Mouse (Mus musculus) forebrain, postnatal 0 days (tissue): Measurements from ENCODE around the gene Cspg5. TPM values are rescaled to one million over a fixed set of nuclear protein-coding genes. Genes with fewer than 3 reads are reported as not detected.

Experiments used
- ATAC-seq: fragments of 200-750 bp; cut with Nextera tagmentation; 2 replicates; pipeline ENCODE4 v1.8.0; 2017; ENCODE audit warnings: mild to moderate bottlenecking, moderate library complexity
- DNase-seq: peaks from one replicate; pipeline ENCODE4 v3.0.0-alpha.2; 2015
- H3K27ac ChIP-seq: fragments of 300-500 bp; sonication (generic); 2 replicates; pipeline ENCODE4 v1.5.1; 2014; ENCODE audit warnings: low read depth, mild to moderate bottlenecking, antibody characterized with exemption, low read length, moderate library complexity, mixed read lengths
- H3K27me3 ChIP-seq: fragments of 300-500 bp; sonication (generic); 2 replicates; pipeline ENCODE4 v1.6.1; 2014; ENCODE audit warnings: mild to moderate bottlenecking, low read length, mixed read lengths; ENCODE audit not compliant: insufficient read depth
- H3K36me3 ChIP-seq: fragments of 300-500 bp; sonication (generic); 2 replicates; pipeline ENCODE4 v1.6.1; 2014; ENCODE audit warnings: mild to moderate bottlenecking, moderate library complexity; ENCODE audit not compliant: insufficient read depth
- H3K4me1 ChIP-seq: fragments of 300-500 bp; sonication (generic); 2 replicates; pipeline ENCODE4 v1.6.1; 2014; ENCODE audit warnings: antibody characterized with exemption; ENCODE audit not compliant: insufficient read depth
- H3K4me2 ChIP-seq: fragments of 300-500 bp; sonication (generic); 2 replicates; pipeline ENCODE4 v1.6.1; 2014; ENCODE audit warnings: low read depth, mild to moderate bottlenecking, moderate library complexity
- H3K4me3 ChIP-seq: fragments of 300-500 bp; sonication (generic); 2 replicates; pipeline ENCODE4 v1.5.1; 2014; ENCODE audit warnings: low read depth, low read length, mixed read lengths
- H3K9ac ChIP-seq: fragments of 300-500 bp; sonication (generic); 2 replicates; pipeline ENCODE4 v1.6.1; 2014; ENCODE audit warnings: mild to moderate bottlenecking
- H3K9me3 ChIP-seq: fragments of 300-500 bp; sonication (generic); 2 replicates; pipeline ENCODE4 v1.6.1; 2016; ENCODE audit warnings: low read length
- CTCF ChIP-seq: sonication (generic); IDR thresholded peaks from 2 replicates; pipeline ENCODE4 v1.5.1; 2016; ENCODE audit warnings: antibody characterized with exemption, control low read depth, low read depth
- WGBS: fragments of 180-500 bp; shearing (Covaris S2); extraction: QIAGEN DNeasy Blood & Tissue Kit; methylation state at CpG from one replicate; pipeline ENCODE4 v1.1.7; 2014; 5-methylcytosine and 5-hydroxymethylcytosine counted together
- polyA plus RNA-seq: library from polyadenylated mRNA; unstranded; fragments of >200 nt; fragmentation: Nextera tagmentation; extraction: Ambion mirVana; gene quantifications from 2 replicates; pipeline ENCODE4 v1.2.1, GENCODE M21; 2015
- total RNA-seq: library from RNA; depleted of rRNA; stranded (reverse); fragments of >200 nt; gene quantifications from 2 replicates; pipeline ENCODE4 v1.2.3, GENCODE M21; 2014

Gene Cspg5
- total and polyA plus RNA-seq, 2 experiments from 2014 or later, result 280 to 365 TPM

DNA sequence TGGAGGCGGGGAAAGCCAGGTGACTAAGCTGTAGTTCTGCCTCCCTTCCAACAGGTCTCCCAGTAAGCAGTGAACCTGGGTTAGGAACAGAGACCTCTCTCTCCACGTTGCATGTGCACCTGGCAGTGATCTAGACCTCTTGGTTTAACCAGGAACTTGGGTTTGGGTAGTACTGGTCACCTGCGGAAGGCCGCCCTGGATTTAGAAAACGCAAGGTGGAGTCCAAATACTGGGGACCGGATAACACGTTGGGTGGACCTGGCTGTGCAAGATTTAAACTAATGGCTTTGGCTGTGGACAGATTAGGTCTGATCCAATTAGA, 945 bp downstream of the Cspg5 start:
- Histone ChIP-seq H3K4me1 (peaks cover 16% of the 10 kb centered on the region; the same call in 1 of the 2 replicates), H3K27ac (peak overlapping the region; percentile 92), H3K9me3 (no peaks in the 10 kb centered on the region), H3K27me3 (no peaks in the 10 kb centered on the region), H3K36me3 (peaks cover 29% of the 10 kb centered on the region), H3K4me3 (peak overlapping the region; percentile 87), H3K4me2 (peak overlapping the region; percentile 89), H3K9ac (peak overlapping the region; percentile 91)
- no peak for DNase-seq
- WGBS, result 23% methylated on average over 7 of the region's 7 CpGs
- 0 out of 2 replicates have a peak, but pooled peaks have one; percentile 16 for TF ChIP-seq CTCF
- no peak for ATAC-seq

DNA sequence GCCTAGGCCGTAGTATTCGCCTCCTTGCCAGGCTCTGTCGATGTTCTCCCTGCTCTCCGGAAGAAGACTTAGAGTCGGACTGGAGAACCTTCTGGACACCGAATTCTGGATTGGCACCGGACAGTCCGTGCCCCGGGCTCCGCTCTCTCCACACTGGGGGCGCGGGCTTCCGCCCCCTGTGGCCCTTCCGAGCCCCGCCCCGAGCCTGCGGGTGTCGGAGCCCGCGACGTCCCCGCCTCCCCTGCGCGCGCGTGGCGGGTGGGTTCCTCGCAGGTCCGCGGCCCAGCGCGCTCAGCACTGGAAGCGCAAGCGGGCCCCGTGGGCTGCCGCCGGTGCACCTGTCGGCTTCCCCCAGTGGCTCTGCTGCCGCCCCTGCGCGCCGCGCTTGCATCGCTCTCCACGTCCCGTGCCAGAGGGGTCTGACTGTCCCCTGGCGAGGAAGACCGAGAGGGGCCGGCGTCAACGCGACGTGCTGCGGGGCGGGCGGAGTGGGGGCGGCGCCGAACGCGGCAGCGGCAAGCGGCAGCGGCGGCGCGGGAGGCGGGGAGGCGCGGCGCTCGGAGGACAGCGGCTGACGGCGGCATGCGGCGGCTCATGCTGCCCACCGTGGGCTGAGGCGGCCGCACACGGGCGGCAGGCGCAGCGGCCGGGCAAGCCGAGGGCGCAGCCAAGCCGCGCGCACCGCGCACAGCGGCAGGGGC, 1.5 kb downstream of the Cspg5 start:
- ATAC-seq, result peak; percentile 67
- peaks cover 21% of the 10 kb centered on the region; the same call in 1 of the 2 replicates for H3K4me1 ChIP-seq
- WGBS, result 2% methylated on average over 88 of the region's 93 CpGs
- TF ChIP-seq CTCF, result no peak; the same call in 1 of the 2 replicates
- peak overlapping the region; percentile 91 for H3K9ac ChIP-seq
- peak overlapping the region; percentile 87 for H3K4me3 ChIP-seq
- H3K36me3 ChIP-seq, result peaks cover 27% of the 10 kb centered on the region
- H3K27me3 ChIP-seq, result no peaks in the 10 kb centered on the region
- H3K9me3 ChIP-seq, result no peaks in the 10 kb centered on the region
- DNase-seq, result peak; percentile 85
- H3K4me2 ChIP-seq, result peak overlapping the region; percentile 89
- H3K27ac ChIP-seq, result peak overlapping the region; percentile 92

DNA sequence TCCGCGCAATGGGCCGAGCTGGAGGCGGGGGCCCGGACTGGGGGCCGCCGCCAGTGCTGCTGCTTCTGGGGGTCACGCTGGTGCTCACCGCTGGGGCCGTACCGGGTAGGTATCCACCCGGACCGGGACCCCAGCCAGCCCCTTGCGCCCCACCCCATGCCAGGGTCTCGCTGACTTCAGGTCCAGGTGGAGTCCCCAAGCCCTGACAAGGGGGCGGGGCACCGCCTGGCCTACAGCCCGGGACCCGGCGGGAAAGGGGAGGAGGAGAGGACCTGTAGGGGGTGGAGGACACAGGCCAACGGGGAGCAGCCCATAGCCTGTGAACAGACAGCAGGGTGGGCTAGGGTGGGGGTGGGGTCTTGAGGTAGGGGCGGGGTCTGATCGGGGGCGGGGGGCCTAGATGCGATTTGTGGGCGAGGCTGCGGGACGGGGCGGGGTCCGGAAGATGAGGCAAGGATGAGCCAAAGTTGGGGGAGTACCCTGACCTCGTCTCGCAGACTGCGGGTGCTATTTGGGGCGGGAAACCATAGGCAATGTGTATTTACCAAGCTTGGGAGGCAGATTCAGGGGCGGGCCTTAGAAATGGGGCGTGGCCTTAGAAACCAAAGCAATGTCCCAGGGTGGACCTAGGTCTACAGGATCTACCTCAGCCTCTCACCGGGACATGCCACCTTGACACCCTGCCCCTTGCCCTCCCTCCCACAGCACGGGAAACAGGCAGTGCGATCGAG, 2.2 kb downstream of the Cspg5 start:
- peaks cover 28% of the 10 kb centered on the region for H3K4me1 ChIP-seq
- no peak for TF ChIP-seq CTCF
- peak; percentile 72 for DNase-seq
- 5% methylated on average over 37 of the region's 40 CpGs for WGBS
- peak overlapping the region; percentile 91 for H3K9ac ChIP-seq
- H3K9me3 ChIP-seq, result no peaks in the 10 kb centered on the region
- H3K27me3 ChIP-seq, result no peaks in the 10 kb centered on the region
- peaks cover 24% of the 10 kb centered on the region; the same call in 1 of the 2 replicates for H3K36me3 ChIP-seq
- H3K4me3 ChIP-seq, result peak overlapping the region; percentile 87
- peak; percentile 53 for ATAC-seq
- H3K4me2 ChIP-seq, result peak overlapping the region; percentile 89
- H3K27ac ChIP-seq, result peak overlapping the region; percentile 92

DNA sequence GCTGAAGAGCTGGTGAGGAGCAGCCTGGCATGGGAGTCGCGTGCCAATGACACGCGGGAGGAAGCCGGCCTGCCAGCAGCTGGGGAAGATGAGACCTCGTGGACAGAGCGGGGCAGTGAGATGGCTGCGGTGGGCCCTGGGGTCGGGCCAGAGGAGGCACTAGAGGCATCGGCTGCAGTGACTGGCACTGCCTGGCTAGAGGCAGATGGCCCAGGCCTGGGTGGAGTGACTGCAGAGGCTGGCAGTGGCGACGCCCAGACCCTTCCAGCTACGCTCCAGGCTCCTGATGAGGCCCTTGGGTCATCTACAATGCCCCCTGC, 2.7 kb downstream of the Cspg5 start:
- ATAC-seq, result no peak; the same call in 1 of the 2 replicates
- no peaks in the 10 kb centered on the region for H3K27me3 ChIP-seq
- peak overlapping the region; percentile 92 for H3K27ac ChIP-seq
- H3K36me3 ChIP-seq, result peaks cover 27% of the 10 kb centered on the region; the same call in 1 of the 2 replicates
- WGBS, result 33% methylated on average over 13 of the region's 13 CpGs
- H3K9ac ChIP-seq, result peak overlapping the region; percentile 91
- no peaks in the 10 kb centered on the region for H3K9me3 ChIP-seq
- H3K4me1 ChIP-seq, result peaks cover 34% of the 10 kb centered on the region
- peak overlapping the region; percentile 89 for H3K4me2 ChIP-seq
- TF ChIP-seq CTCF, result no peak; the same call in 1 of the 2 replicates
- DNase-seq, result no peak
- peak overlapping the region; percentile 87 for H3K4me3 ChIP-seq

DNA sequence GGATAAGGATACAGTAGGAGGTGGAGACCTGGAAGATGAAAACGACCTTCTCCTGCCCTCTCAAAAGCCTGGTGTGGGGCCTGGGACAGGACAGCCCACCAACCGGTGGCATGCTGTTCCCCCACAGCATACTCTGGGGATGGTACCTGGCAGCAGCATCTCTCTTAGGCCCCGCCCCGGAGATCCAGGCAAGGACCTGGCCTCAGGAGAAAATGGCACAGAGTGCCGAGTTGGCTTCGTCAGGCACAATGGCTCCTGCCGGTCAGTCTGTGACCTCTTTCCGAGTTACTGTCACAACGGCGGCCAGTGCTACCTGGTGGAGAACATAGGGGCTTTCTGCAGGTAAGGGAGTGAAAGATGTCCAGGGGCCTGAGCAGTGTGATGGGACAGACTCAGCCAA, 3.5 kb downstream of the Cspg5 start:
- no peak overlapping the region for H3K27ac ChIP-seq
- peaks cover 20% of the 10 kb centered on the region; the same call in 1 of the 2 replicates for H3K36me3 ChIP-seq
- H3K4me2 ChIP-seq, result peak overlapping the region; percentile 89; the same call in 1 of the 2 replicates
- no peak for TF ChIP-seq CTCF
- ATAC-seq, result no peak
- no peak overlapping the region for H3K4me3 ChIP-seq
- 93% methylated on average over 10 of the region's 10 CpGs for WGBS
- no peaks in the 10 kb centered on the region for H3K9me3 ChIP-seq
- no peak overlapping the region for H3K9ac ChIP-seq
- no peaks in the 10 kb centered on the region for H3K27me3 ChIP-seq
- peaks cover 35% of the 10 kb centered on the region for H3K4me1 ChIP-seq
- DNase-seq, result no peak

DNA sequence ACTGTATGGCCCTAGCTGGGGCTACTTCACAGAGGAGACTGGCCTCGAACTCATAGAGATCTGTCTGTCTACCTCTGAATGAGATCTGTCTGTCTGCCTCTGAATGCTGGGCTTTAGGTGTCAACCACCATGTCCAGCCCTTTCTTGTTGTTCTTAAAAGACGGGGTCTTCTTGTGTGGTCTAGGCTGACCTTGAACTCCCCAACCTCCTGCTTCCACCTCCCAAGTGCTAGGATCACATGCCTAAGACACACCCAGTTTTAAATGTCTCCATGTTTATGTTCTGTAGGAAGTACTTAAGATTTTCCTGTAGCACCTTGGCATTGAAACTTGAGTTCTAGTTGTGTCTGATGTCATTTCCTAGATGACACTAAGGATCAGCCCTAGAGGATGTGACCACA, 5.3 kb downstream of the Cspg5 start:
- Histone ChIP-seq H3K4me1 (peaks cover 35% of the 10 kb centered on the region), H3K9me3 (no peaks in the 10 kb centered on the region), H3K27me3 (no peaks in the 10 kb centered on the region), H3K4me3 (no peak overlapping the region), H3K36me3 (peaks cover 18% of the 10 kb centered on the region; the same call in 1 of the 2 replicates), H3K9ac (no peak overlapping the region), H3K27ac (peak overlapping the region; percentile 90), H3K4me2 (peak overlapping the region; percentile 33; the same call in 1 of the 2 replicates)
- WGBS, result 71% methylated on average over 2 of the region's 2 CpGs
- no peak for ATAC-seq
- DNase-seq, result no peak
- no peak for TF ChIP-seq CTCF
